Mouse (Mus musculus) urinary bladder, postnatal 10 days (tissue): ENCODE results near the gene Gbf1.

ENCODE experiments used
- DNase-seq: peaks from one replicate; pipeline ENCODE4 v3.0.0; 2022; ENCODE audit warnings: low spot score

Gbf1 gene

GRCm38 (mm10) chr19:46223118-46223517 lies 70.8 kb downstream of the Gbf1 start:
- DNase-seq, result no peak

- no peak for DNase-seq
Measured at GRCm38 (mm10) chr19:46224882-46225281, 72.6 kb downstream of the Gbf1 start.

GRCm38 (mm10) chr19:46225506-46225905 lies 73.2 kb downstream of the Gbf1 start:
- no peak for DNase-seq

- no peak for DNase-seq
Measured at GRCm38 (mm10) chr19:46226295-46226694, 74.0 kb downstream of the Gbf1 start.

GRCm38 (mm10) chr19:46227300-46227699 lies 75.0 kb downstream of the Gbf1 start:
- no peak for DNase-seq

GRCm38 (mm10) chr19:46234450-46234849 lies 82.1 kb downstream of the Gbf1 start:
- no peak for DNase-seq

GRCm38 (mm10) chr19:46236658-46237057 lies 84.3 kb downstream of the Gbf1 start:
- DNase-seq, result no peak

- no peak for DNase-seq
Measured at GRCm38 (mm10) chr19:46240246-46240645, 87.9 kb downstream of the Gbf1 start.

- no peak for DNase-seq
Measured at GRCm38 (mm10) chr19:46242416-46242815, 90.1 kb downstream of the Gbf1 start.

GRCm38 (mm10) chr19:46244628-46245027 lies 92.3 kb downstream of the Gbf1 start:
- no peak for DNase-seq

- DNase-seq, result no peak
Measured at GRCm38 (mm10) chr19:46248991-46249390, 96.7 kb downstream of the Gbf1 start.

GRCm38 (mm10) chr19:46254163-46254752 lies 101.9 kb downstream of the Gbf1 start:
- no peak for DNase-seq

GRCm38 (mm10) chr19:46264762-46265161 lies 112.5 kb downstream of the Gbf1 start:
- no peak for DNase-seq

- no peak for DNase-seq
Measured at GRCm38 (mm10) chr19:46275307-46275706, 123.0 kb downstream of the Gbf1 start.

GRCm38 (mm10) chr19:46282081-46282849 lies 130.0 kb downstream of the Gbf1 start:
- no peak for DNase-seq

GRCm38 (mm10) chr19:46284686-46285085 lies 132.4 kb downstream of the Gbf1 start:
- DNase-seq, result no peak

GRCm38 (mm10) chr19:46285631-46286030 lies 133.3 kb downstream of the Gbf1 start:
- DNase-seq, result no peak

- no peak for DNase-seq
Measured at GRCm38 (mm10) chr19:46286047-46286446, 133.7 kb downstream of the Gbf1 start.

GRCm38 (mm10) chr19:46286926-46287325 lies 134.6 kb downstream of the Gbf1 start:
- DNase-seq, result no peak

- DNase-seq, result no peak
Measured at GRCm38 (mm10) chr19:46287566-46287965, 135.3 kb downstream of the Gbf1 start.

- DNase-seq, result no peak
Measured at GRCm38 (mm10) chr19:46290535-46291105, 138.3 kb downstream of the Gbf1 start.

GRCm38 (mm10) chr19:46296938-46297337 lies 144.6 kb downstream of the Gbf1 start:
- DNase-seq, result no peak

GRCm38 (mm10) chr19:46300294-46301045 lies 148.2 kb downstream of the Gbf1 start:
- no peak for DNase-seq
